Mouse (Mus musculus) kidney, postnatal 10 days (tissue): ENCODE results near the gene Zfp526.
A peak's percentile ranks its signal among the peaks of the same experiment; 100 is the strongest.

Experiments
- DNase-seq: peaks from one replicate; pipeline ENCODE4 v3.0.0; 2021; ENCODE audit warnings: mixed read lengths

Gene Zfp526

GRCm38 (mm10) chr7:25269029-25269428 lies 47.8 kb downstream of the Zfp526 start:
- peak; percentile 29 for DNase-seq

GRCm38 (mm10) chr7:25269545-25270271 lies 48.5 kb downstream of the Zfp526 start:
- DNase-seq = peak; percentile 45

- DNase-seq = peak; percentile 28
Observed at GRCm38 (mm10) chr7:25270652-25271633, 49.7 kb downstream of the Zfp526 start.

- DNase-seq = peak; percentile 15
Observed at GRCm38 (mm10) chr7:25271651-25272444, 50.6 kb downstream of the Zfp526 start.

- DNase-seq = no peak
Observed at GRCm38 (mm10) chr7:25272445-25273258, 51.4 kb downstream of the Zfp526 start.

GRCm38 (mm10) chr7:25273259-25274241 lies 52.3 kb downstream of the Zfp526 start:
- DNase-seq = peak; percentile 16

- peak; percentile 16 for DNase-seq
Observed at GRCm38 (mm10) chr7:25274571-25274970, 53.3 kb downstream of the Zfp526 start.

- no peak for DNase-seq
Observed at GRCm38 (mm10) chr7:25274996-25275395, 53.8 kb downstream of the Zfp526 start.

- DNase-seq = peak; percentile 33
Observed at GRCm38 (mm10) chr7:25275555-25276298, 54.5 kb downstream of the Zfp526 start.
